Comparison of ENCODE assay signal across 9 mouse cellular contexts in genomic region chr14:54669381-54669780, GRCm38 (mm10). TPM values are rescaled to one million over a fixed set of nuclear protein-coding genes. Genes with fewer than 3 reads are reported as not detected.
A peak's percentile ranks its signal among the peaks of the same experiment; 100 is the strongest.
DNase-seq lines count a peak whose midpoint lies in the region; ATAC-seq and TF ChIP-seq lines count a peak whose summit lies in the region.
"Had no signal": no experiment of that assay in that cellular context is flagged by ENCODE, and none has a peak within 500 bp of the region (broad histone marks: within the 10 kb centered on the region; RNA-seq: fewer than 3 reads in every experiment).

No protein-coding gene starts in this region.

- H3K36me3 ChIP-seq in intestine, postnatal 0 days (ENCODE audit: control insufficient read depth, insufficient read depth) = peaks cover 53% of the 10 kb centered on the region
- peaks cover 11% of the 10 kb centered on the region for H3K36me3 ChIP-seq in intestine, embryonic 16.5 days (ENCODE audit: control insufficient read depth, insufficient read depth, low read length)
- peaks cover 10% of the 10 kb centered on the region for H3K36me3 ChIP-seq in embryonic facial prominence, embryonic 11.5 days (replicated peaks; ENCODE audit: control insufficient read depth, insufficient read depth, low read depth, low read length)
- peaks cover 57% of the 10 kb centered on the region for H3K36me3 ChIP-seq in liver, embryonic 14.5 days (replicated peaks; ENCODE audit: control insufficient read depth, insufficient read depth, low read depth)

- no peak overlapping the region for H3K4me2 ChIP-seq in intestine, postnatal 0 days (replicated peaks; ENCODE audit: low read depth)
- no peak overlapping the region for H3K4me2 ChIP-seq in intestine, embryonic 16.5 days (ENCODE audit: low read depth, low read length)
- H3K4me2 ChIP-seq in embryonic facial prominence, embryonic 11.5 days (ENCODE audit: low read depth, low read length) = no peak overlapping the region
- no peak overlapping the region for H3K4me2 ChIP-seq in liver, embryonic 14.5 days (ENCODE audit: low read depth)
- H3K4me2 ChIP-seq: limb, embryonic 15.5 days had no signal

- TF ChIP-seq EP300 in liver, embryonic 14.5 days (IDR thresholded peaks at IDR 0.05; ENCODE audit: low read depth) = no peak

- no peaks in the 10 kb centered on the region for H3K4me1 ChIP-seq in intestine, postnatal 0 days (replicated peaks; ENCODE audit: control insufficient read depth, insufficient read depth, low read length)
- H3K4me1 ChIP-seq in intestine, embryonic 16.5 days (ENCODE audit: control insufficient read depth, insufficient read depth, low read length) = no peaks in the 10 kb centered on the region
- no peaks in the 10 kb centered on the region for H3K4me1 ChIP-seq in embryonic facial prominence, embryonic 11.5 days (ENCODE audit: control insufficient read depth, insufficient read depth, low read length)
- no peaks in the 10 kb centered on the region for H3K4me1 ChIP-seq in liver, embryonic 14.5 days (replicated peaks; ENCODE audit: control insufficient read depth in 2 of 2, insufficient read depth in 2 of 2, low read length in 1 of 2)
- H3K4me1 ChIP-seq: limb, embryonic 15.5 days had no signal

- no peaks in the 10 kb centered on the region for H3K9me3 ChIP-seq in intestine, postnatal 0 days (ENCODE audit: control insufficient read depth)
- no peaks in the 10 kb centered on the region for H3K9me3 ChIP-seq in intestine, embryonic 16.5 days (ENCODE audit: control insufficient read depth, low read length)
- H3K9me3 ChIP-seq in embryonic facial prominence, embryonic 11.5 days (replicated peaks; ENCODE audit: control insufficient read depth, low read length) = no peaks in the 10 kb centered on the region
- H3K9me3 ChIP-seq in liver, embryonic 14.5 days (ENCODE audit: control insufficient read depth, low read length) = no peaks in the 10 kb centered on the region
- H3K9me3 ChIP-seq: limb, embryonic 15.5 days had no signal

- WGBS in intestine, postnatal 0 days = 67% methylated on average over 4 of the region's 4 CpGs
- 77% methylated on average over 4 of the region's 4 CpGs for WGBS in intestine, embryonic 16.5 days
- 86% methylated on average over 4 of the region's 4 CpGs for WGBS in embryonic facial prominence, embryonic 11.5 days
- 56% methylated on average over 4 of the region's 4 CpGs for WGBS in liver, embryonic 14.5 days (ENCODE audit: insufficient replicate concordance)

- DNase-seq in CD4-positive helper T cell, adult 2 months (ENCODE audit: low read depth, low spot score) = peak; percentile 55
- peak; percentile 24 for DNase-seq in MEL-GATA-1-ER (ENCODE audit: extremely low read depth, low read depth)
- DNase-seq in embryonic facial prominence, embryonic 11.5 days (ENCODE audit: low spot score) = peak; percentile 42
- no peak for DNase-seq in liver, embryonic 14.5 days (ENCODE audit: low read depth in 3 of 3, low spot score in 3 of 3)
- DNase-seq in spleen, postnatal 4 days (ENCODE audit: low spot score in 2 of 2) = peak; percentile 56 to 81
- DNase-seq in frontal cortex, postnatal 10 days (ENCODE audit: low spot score in 2 of 2) = no peak

- ATAC-seq in intestine, postnatal 0 days = no peak
- no peak for ATAC-seq in intestine, embryonic 16.5 days
- no peak for ATAC-seq in embryonic facial prominence, embryonic 11.5 days (replicated peaks; ENCODE audit: insufficient number of reproducible peaks, low FRiP score, low TSS enrichment, low read depth)
- no peak for ATAC-seq in liver, embryonic 14.5 days (ENCODE audit: insufficient read depth)

- no peak overlapping the region for H3K27ac ChIP-seq in intestine, postnatal 0 days (ENCODE audit: low read depth, low read length)
- H3K27ac ChIP-seq in intestine, embryonic 16.5 days (ENCODE audit: low read length) = no peak overlapping the region
- H3K27ac ChIP-seq in embryonic facial prominence, embryonic 11.5 days (replicated peaks; ENCODE audit: low read depth, low read length) = no peak overlapping the region
- no peak overlapping the region for H3K27ac ChIP-seq in liver, embryonic 14.5 days
- H3K27ac ChIP-seq: limb, embryonic 15.5 days had no signal

- TF ChIP-seq CTCF in intestine, postnatal 0 days (IDR thresholded peaks at IDR 0.05; ENCODE audit: low read depth) = peak; percentile 76
- TF ChIP-seq CTCF in liver, embryonic 14.5 days (IDR thresholded peaks at IDR 0.05; ENCODE audit: low read depth) = peak; percentile 87

- H3K9ac ChIP-seq in intestine, postnatal 0 days (ENCODE audit: low read depth, low read length) = no peak overlapping the region
- no peak overlapping the region for H3K9ac ChIP-seq in intestine, embryonic 16.5 days (ENCODE audit: low read depth, low read length)
- H3K9ac ChIP-seq in embryonic facial prominence, embryonic 11.5 days (replicated peaks; ENCODE audit: low read length) = no peak overlapping the region
- no peak overlapping the region for H3K9ac ChIP-seq in liver, embryonic 14.5 days (replicated peaks)
- H3K9ac ChIP-seq: limb, embryonic 15.5 days had no signal

- no peaks in the 10 kb centered on the region for H3K27me3 ChIP-seq in intestine, postnatal 0 days (replicated peaks; ENCODE audit: control insufficient read depth, insufficient read depth, low read length)
- no peaks in the 10 kb centered on the region for H3K27me3 ChIP-seq in intestine, embryonic 16.5 days (replicated peaks; ENCODE audit: control insufficient read depth, insufficient read depth, low read length)
- no peaks in the 10 kb centered on the region for H3K27me3 ChIP-seq in embryonic facial prominence, embryonic 11.5 days (ENCODE audit: control insufficient read depth, insufficient read depth, low read length)
- H3K27me3 ChIP-seq in liver, embryonic 14.5 days (ENCODE audit: control insufficient read depth, insufficient read depth, low read length) = no peaks in the 10 kb centered on the region
- H3K27me3 ChIP-seq: limb, embryonic 15.5 days had no signal

- H3K4me3 ChIP-seq in intestine, postnatal 0 days (ENCODE audit: low read depth, low read length) = no peak overlapping the region
- H3K4me3 ChIP-seq in intestine, embryonic 16.5 days (ENCODE audit: low read length) = no peak overlapping the region
- H3K4me3 ChIP-seq in embryonic facial prominence, embryonic 11.5 days (ENCODE audit: low read depth, low read length) = no peak overlapping the region
- no peak overlapping the region for H3K4me3 ChIP-seq in liver, embryonic 14.5 days (ENCODE audit: insufficient read depth in 1 of 2, low read depth in 2 of 2, low read length in 2 of 2)
- H3K4me3 ChIP-seq: limb, embryonic 15.5 days had no signal

RNA-seq across cellular contexts. Expression of gene 1700123O20Rik, which starts 16.6 kb away (rescaled TPM):
- 75.5 and 76.8 TPM in 2 replicates for polyA plus RNA-seq in intestine, postnatal 0 days (2015; fragmentation: Nextera tagmentation; extraction: Ambion mirVana)
- 82.0 and 90.2 TPM in 2 replicates for polyA plus RNA-seq in intestine, embryonic 16.5 days (2015; fragmentation: Nextera tagmentation; extraction: Ambion mirVana)
- polyA plus RNA-seq in embryonic facial prominence, embryonic 11.5 days (2014; fragmentation: Nextera tagmentation; extraction: Ambion mirVana) = 109 and 110 TPM in 2 replicates
- 29.6 and 33.6 TPM in 2 replicates for polyA plus RNA-seq in liver, embryonic 14.5 days (2012; rRNA removed)
- polyA plus RNA-seq in liver, embryonic 14.5 days (2014; fragmentation: Nextera tagmentation; extraction: Ambion mirVana) = 39.9 and 42.8 TPM in 2 replicates

RNA-seq across cellular contexts. Expression of gene Acin1, which starts 17.4 kb away (rescaled TPM):
- polyA plus RNA-seq in intestine, postnatal 0 days (2015; fragmentation: Nextera tagmentation; extraction: Ambion mirVana) = 49.9 and 57.4 TPM in 2 replicates
- 78.7 and 82.6 TPM in 2 replicates for polyA plus RNA-seq in intestine, embryonic 16.5 days (2015; fragmentation: Nextera tagmentation; extraction: Ambion mirVana)
- 122 and 141 TPM in 2 replicates for polyA plus RNA-seq in embryonic facial prominence, embryonic 11.5 days (2014; fragmentation: Nextera tagmentation; extraction: Ambion mirVana)
- polyA plus RNA-seq in liver, embryonic 14.5 days (2012; rRNA removed) = 43.5 and 64.5 TPM in 2 replicates
- 43.2 and 47.9 TPM in 2 replicates for polyA plus RNA-seq in liver, embryonic 14.5 days (2014; fragmentation: Nextera tagmentation; extraction: Ambion mirVana)

RNA-seq across cellular contexts. Expression of gene Cdh24, which starts 28.2 kb away (rescaled TPM):
- 0.47 and 0.63 TPM in 2 replicates for polyA plus RNA-seq in intestine, postnatal 0 days (2015; fragmentation: Nextera tagmentation; extraction: Ambion mirVana)
- polyA plus RNA-seq in intestine, embryonic 16.5 days (2015; fragmentation: Nextera tagmentation; extraction: Ambion mirVana) = 1.5 and 1.7 TPM in 2 replicates
- 6.2 and 6.3 TPM in 2 replicates for polyA plus RNA-seq in embryonic facial prominence, embryonic 11.5 days (2014; fragmentation: Nextera tagmentation; extraction: Ambion mirVana)
- 1.4 and 1.6 TPM in 2 replicates for polyA plus RNA-seq in liver, embryonic 14.5 days (2012; rRNA removed)
- polyA plus RNA-seq in liver, embryonic 14.5 days (2014; fragmentation: Nextera tagmentation; extraction: Ambion mirVana) = 0.08 and 0.13 TPM in 2 replicates

RNA-seq across cellular contexts. Expression of gene Gm17606, which starts 28.6 kb away (rescaled TPM):
- not detected in 2 replicates for polyA plus RNA-seq in intestine, postnatal 0 days (2015; fragmentation: Nextera tagmentation; extraction: Ambion mirVana)
- not detected in 2 replicates for polyA plus RNA-seq in intestine, embryonic 16.5 days (2015; fragmentation: Nextera tagmentation; extraction: Ambion mirVana)
- not detected in 2 replicates for polyA plus RNA-seq in embryonic facial prominence, embryonic 11.5 days (2014; fragmentation: Nextera tagmentation; extraction: Ambion mirVana)
- not detected in 2 replicates for polyA plus RNA-seq in liver, embryonic 14.5 days (2012; rRNA removed)
- polyA plus RNA-seq in liver, embryonic 14.5 days (2014; fragmentation: Nextera tagmentation; extraction: Ambion mirVana) = not detected in 2 replicates

RNA-seq across cellular contexts. Expression of gene Gm29776, which starts 29.3 kb away (rescaled TPM):
- 0.09 TPM in 1 of 2 replicates, not detected in the other for polyA plus RNA-seq in intestine, postnatal 0 days (2015; fragmentation: Nextera tagmentation; extraction: Ambion mirVana)
- polyA plus RNA-seq in intestine, embryonic 16.5 days (2015; fragmentation: Nextera tagmentation; extraction: Ambion mirVana) = 0.07 and 0.15 TPM in 2 replicates
- polyA plus RNA-seq in embryonic facial prominence, embryonic 11.5 days (2014; fragmentation: Nextera tagmentation; extraction: Ambion mirVana) = 0.11 and 0.17 TPM in 2 replicates
- polyA plus RNA-seq in liver, embryonic 14.5 days (2012; rRNA removed) = 0.01 and 0.03 TPM in 2 replicates
- 0.06 TPM in 1 of 2 replicates, not detected in the other for polyA plus RNA-seq in liver, embryonic 14.5 days (2014; fragmentation: Nextera tagmentation; extraction: Ambion mirVana)

Comparison
In these comparisons a context has a peak if more than half of its experiments do, and no peak if none do; other contexts are left out.
1. DNase-seq: peak in CD4-positive helper T cell, adult 2 months (single experiment), MEL-GATA-1-ER (single experiment), embryonic facial prominence, embryonic 11.5 days (single experiment) and spleen, postnatal 4 days (2 of 2); none in liver, embryonic 14.5 days (0 of 3) and frontal cortex, postnatal 10 days (0 of 2).